Mouse (Mus musculus): ENCODE results near the gene Zc3h14.

DNA sequence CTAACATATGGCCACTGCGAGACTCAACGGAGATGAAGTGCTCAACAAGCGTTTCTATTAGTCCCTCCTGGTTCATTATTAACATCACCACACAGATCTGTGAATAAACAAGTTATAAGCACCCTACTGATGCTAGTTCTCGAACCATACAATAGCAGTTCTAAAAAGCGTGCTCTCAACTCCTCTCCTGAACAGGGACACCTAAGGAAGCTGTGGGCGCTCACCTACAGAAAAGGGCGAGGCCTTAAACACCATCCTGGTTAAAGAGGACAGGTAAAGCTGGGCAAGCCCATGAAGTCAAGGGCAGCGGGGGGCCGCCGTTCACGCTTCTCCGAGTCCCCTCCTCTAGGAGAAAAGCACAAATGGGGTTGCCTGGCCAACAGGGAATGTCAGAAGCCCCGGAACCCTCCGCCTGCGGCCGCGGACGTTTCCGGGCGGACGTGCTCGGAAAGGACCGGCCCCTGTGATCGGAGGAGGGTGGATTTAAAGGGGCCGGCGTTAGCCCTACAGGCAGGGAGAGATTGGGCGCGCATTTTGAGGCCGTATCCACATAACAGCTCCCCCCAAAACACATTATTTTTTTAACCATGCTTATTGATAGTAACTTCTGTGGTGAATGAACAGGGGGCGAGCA lies 12.4 kb upstream of the Zc3h14 start:
- TF ChIP-seq EP300 (IDR thresholded peaks at IDR 0.05; ENCODE audit: low read depth) (no peak), CTCF (IDR thresholded peaks at IDR 0.05; ENCODE audit: low read depth) (no peak)
